Mouse (Mus musculus) regulatory T cell (primary cell): ENCODE measurements at regions not wholly inside any gene's neighbourhood (a gene's known extent, or its start where the extent isn't known, plus 50 kb on each side); places are given as distances from the start of the nearest gene placed in this dataset.

Source experiments
- in situ Hi-C: fragments of 300-600 bp; cut with MboI, MseI; formaldehyde crosslinking; loops from one replicate; pipeline ENCODE4 v1.15.1; 2025; ENCODE audit warnings: high pct_unique_total_duplicates

- in situ Hi-C loops, result no loop called here
Observed at GRCm38 (mm10) chr11:8377301-8377700, 287.0 kb downstream of the Tns3 start.

- in situ Hi-C loops, result no loop called here
Observed at GRCm38 (mm10) chr11:8365545-8365944, 298.8 kb downstream of the Tns3 start.

DNA sequence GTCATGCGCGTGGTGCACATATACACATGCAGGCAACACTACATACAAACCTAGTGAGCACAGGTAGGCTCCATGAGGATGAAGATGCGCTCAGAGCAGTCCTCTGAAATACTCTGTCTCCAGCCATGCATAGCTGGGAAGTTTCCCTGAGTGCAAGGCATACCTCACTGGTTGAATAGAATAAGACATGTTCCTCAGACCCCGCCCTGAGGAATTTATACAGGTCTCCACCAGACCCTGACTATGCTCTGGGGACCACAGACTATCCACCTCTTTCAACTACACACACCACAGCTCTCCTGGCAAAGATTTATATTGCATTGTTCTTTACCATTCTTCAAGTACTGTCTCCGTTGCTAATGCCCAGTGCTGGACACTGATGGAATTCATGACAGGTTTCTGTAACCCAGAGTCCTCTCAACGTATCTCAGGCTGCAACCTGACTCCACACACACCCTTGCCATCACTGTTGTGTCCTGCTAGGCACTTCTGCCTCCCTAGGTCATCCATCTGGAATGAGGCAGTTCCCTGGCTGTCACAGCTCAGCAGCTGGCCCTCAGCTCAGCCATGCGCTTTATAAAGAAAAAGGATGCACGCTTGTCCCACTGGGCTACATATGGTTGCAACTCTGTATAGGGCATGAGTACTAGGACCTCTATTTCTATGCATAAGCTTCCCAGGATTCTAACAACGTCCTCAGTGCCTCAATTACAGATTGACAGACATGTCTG, 299.5 kb downstream of the Tns3 start:
- in situ Hi-C loops, result no loop called here

- in situ Hi-C loops, result no loop called here
Observed at GRCm38 (mm10) chr11:8344938-8345337, 319.4 kb downstream of the Tns3 start.

DNA sequence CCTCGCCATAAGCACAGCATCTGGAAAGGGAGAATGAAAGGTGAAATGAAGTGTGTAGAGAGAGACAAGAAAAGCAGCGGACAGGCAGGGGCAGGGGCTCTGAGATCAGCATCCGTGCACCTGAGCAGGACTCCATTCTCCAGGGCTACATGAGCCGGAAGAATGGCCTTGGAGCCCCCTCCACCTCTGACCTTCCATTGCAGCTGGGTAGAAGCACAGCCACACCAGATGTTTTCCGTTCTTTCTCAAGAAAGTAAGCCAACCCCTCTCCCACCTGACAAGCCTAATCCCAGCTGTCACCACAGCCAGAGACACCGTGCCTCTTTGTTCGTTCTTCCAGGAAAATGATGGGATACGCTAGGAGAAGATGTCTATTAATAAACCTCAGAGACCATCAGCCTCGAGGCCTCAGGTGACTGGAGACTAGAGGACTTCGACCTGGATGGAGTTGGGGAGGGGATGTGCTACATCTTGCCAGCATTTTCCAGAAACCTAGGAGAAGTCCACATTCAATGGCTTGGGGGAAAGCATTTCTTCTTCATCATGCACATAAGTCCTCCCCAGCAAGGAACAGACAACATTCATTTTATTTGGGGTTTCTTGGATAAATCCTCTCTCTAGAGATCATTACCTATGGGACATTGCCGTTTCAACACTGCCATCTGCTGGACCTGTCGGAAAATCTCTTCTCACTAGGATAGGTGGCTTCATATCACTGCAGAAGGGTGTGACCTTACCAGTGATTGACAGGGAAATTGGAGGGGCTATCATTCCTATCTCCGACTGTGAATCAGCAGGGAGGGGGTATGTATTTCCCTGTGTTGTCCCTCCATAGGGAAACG, 361.8 kb downstream of the Tns3 start:
- in situ Hi-C loops, result loop anchor here (10.0 kb wide), 1 partner anchor 1098 kb away; no protein-coding TSS in a partner anchor

DNA sequence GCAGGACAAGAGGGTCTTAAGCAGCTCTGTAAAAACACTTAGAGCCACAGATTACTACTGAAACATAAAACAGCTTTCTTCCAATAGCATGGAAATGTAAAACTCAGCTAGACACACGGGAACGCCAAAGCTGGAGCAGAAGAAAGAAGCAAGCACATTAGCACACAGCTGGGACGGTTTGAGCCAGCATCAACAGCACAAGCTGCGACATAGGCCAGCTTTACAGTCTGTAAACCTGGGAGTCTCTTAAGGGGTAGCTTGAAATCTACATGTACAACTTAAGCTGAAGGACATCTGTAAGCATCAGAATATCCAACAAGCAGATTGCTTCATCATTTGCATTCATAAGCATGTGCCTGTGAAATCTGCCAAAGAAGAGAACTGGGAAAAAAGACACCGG, 366.9 kb downstream of the Tns3 start:
- in situ Hi-C loops, result no loop called here

DNA sequence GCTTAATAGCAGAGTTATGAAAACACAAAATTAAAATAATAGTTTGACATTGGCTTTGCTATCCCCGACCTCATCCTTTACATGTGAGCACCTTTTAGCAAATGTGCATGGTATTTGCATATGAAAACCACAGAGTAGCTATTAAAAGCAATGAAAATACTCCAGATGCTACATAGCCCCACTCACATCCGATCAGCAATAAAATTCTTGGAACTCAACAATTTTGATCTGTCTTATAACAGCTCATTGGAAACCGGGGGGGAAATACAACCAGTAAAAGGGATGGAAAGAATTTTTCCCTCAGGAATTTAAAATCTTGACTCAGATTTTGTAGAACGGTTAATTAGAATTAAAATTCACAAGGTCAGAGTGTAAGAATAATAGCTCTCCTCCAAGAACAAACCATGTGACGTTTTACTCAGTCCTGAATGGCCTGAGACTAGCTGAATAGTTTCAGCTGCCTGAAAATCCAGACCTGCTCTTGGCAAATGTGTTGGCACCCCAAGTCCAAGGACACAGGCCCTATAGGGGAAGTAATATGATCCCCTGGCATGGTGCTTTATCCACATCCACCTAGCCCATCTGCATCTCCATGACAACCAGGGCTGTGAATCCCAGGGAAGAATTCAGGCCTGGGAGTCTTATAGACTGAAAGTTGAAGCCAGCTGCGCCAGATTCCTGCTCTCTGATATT, 370.9 kb downstream of the Tns3 start:
- in situ Hi-C loops, result no loop called here

DNA sequence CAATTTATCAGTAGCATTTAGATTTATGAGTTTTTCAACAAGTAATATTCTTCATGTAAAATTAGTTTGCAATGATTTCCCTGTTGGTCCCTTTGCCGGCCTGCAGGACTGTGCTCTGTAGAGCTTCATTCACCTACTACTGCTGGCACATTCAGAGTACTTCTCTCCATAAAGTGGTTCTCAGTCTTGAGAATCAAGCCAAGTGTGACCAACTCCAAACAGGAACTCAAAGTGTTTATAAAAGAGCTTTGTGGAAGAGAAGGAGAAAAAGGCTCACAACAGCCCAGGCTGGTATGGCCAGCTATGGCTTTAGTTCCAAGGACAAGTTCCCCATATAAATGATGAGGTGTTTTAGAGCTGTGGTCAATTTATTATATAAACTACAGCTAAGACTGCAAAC, 379.1 kb downstream of the Tns3 start:
- in situ Hi-C loops, result no loop called here

DNA sequence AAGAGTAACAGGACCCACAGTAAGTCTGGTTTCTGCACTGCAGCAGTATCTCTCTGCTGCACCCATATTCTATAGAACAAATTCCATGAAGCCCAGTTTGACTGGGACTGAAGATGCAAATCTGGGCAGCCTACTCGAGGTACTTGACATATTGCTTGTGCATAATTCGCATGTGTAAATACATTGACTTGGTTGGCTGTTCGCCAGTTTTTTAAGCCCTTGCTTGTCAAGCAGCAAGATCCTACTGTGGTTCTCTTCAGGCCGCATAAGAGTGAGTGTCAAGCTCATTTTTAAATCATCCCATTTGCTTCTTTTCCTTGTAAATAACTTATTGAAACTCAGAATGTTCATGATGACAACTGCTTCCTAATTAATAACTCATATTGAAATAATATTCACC, 389.1 kb downstream of the Tns3 start:
- in situ Hi-C loops, result no loop called here

DNA sequence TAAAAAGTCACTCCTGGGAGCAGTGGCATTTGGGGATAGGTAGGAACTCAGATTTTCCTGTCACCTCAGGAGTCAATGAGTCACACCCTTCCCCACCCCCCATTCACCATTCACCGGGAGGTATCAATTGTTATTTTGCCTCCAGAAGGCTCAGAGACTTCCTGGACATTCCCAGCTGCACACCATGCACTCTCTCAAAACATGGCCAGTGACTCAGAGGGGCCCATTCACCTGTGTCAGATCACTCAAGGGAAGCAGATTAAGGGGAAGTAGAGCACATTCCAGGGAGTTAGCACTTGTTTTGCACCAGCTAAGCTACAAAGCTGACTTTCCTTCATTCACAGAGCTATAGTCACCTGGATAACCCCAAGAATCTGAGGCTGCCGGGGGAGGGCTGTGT, 395.2 kb downstream of the Tns3 start:
- in situ Hi-C loops, result no loop called here

DNA sequence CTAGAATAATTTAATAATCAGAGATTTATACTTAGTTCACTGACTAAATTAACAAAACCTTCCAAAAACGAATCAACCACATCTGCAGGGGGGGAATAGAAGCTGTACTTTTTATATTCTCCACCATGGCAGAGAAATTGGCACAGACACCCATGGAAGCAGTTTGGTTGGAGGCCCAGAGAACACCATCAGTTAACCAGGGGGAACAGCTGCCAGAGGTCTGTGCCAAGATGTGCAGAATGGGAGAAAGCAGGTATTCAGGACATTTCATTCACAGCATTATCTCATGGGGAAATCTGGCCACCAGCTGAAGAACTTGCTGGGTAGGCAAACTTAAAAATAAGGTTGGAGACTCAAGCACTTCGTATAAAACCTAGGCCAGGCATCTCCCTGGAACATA, 410.3 kb downstream of the Tns3 start:
- in situ Hi-C loops, result no loop called here

GRCm38 (mm10) chr11:8251360-8251759, 413.0 kb downstream of the Tns3 start:
- in situ Hi-C loops, result no loop called here

DNA sequence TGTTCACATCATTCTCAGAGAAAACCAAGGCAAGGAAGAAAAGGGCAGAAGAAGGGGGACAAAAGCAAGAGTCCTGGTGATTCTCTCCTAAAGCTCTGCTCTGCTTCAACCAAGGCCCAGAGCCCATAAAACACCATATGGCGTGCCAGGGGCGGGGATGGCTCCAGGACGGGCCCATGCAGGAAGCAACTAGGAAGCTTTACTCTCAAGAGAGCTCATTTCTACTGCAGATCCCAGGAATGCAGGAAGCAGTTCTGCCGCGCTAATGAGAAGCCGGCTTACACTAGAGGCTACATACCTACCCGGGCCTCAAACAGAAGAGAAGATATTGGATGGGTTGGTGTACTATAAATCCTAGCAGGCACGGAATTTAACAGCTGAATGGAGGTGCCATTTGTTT, 414.9 kb downstream of the Tns3 start:
- in situ Hi-C loops, result no loop called here

DNA sequence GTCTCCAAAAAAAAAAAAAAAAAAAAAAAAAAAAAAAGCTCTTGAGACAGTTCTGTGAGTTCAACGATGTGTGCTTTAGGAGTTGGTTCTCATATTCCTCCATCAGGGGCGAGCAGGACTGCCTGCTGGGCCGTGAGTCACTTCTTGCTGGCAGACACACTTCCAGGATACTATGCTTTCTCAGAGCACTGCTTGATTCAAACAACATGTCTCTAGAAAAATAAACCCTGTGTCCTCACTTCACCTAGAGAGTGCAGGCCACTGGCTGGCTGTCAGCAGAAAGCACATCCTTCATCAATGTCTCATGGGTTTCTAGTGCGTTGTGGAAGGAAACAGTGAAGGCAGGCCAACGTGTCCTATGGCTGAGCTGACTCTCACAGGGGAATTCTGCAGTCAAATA, 416.8 kb downstream of the Tns3 start:
- in situ Hi-C loops, result no loop called here

DNA sequence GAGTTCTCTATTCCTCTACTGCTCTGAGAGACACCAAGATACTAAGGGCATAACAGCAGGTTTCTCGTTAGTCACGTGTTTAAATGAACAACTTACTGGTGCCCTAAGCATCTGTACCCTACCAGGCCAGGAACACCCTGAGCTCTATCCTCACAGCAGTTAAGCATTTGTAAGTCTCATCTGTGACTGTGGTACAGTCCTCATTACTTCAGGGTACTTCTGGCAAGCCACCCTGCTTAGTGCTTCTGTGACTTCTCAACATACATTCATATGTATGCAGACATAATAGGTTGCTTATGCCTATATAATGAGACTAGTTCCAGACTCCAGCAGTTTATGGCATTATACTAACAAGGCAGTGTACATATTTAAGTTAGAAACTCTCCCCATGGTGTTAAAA, 417.3 kb downstream of the Tns3 start:
- in situ Hi-C loops, result no loop called here

DNA sequence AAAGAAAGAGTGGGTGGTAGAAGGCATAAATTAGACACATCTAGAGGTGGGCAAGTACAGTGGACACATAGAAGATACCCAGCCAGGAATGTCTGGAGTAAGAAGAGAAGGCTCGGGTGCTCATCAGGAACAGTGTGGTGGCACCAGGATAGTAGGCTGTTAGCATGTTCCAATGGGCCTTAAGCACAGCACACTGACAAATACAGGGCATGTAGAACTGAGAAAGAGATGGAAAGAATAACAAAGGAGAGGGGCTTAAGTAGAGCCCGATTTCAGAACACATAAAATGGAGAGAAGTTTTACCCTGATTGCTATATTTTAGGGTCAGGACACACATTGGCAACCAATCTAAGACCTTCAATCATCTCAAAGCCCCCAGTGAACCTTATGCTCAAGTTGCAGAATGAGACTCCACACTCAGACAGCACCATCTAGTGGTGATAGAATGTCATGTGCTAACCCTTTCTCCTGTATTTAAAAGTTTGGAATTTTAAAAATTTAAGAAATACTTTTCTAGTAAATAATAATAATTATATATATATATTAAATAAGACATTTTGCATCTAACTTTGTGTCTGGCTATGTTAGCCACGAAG, 418.8 kb downstream of the Tns3 start:
- in situ Hi-C loops, result no loop called here

DNA sequence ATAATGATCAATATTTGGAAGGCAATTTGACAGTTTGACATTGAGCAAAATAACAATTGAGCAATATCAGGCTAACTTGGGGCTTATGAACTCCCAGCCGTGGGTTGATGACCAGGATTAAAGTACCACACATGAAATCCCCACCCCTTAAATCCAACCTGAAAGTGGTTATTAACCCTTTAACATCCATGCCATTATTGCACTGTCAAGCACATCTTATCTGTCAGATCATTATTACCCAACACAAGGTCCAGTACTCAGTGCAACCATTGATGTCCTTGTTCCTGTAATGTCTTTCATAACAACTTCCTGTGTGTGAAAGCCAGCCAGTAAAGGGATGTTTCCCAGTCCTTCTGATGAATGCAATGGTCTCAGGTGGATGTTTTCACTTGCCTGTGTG, 425.8 kb downstream of the Tns3 start:
- in situ Hi-C loops, result no loop called here

DNA sequence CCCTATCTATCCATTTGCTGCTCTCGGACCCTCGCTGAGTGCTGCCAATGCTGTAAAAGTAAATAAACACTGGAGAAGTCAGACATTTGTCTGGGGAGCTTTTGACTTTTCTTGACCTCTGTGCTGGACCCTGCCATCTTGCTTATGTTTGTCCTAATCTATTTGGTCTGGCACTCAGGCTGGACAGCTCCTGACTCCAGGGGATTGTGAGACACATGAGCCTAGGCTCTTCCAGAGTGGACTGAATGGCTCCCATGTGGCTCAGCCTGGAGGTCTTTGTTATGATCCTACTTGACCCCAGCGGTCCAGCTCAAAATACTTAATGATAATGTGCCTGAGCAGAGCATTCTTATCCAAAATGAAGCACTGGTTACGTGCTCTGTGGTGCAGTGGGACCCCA, 426.8 kb downstream of the Tns3 start:
- in situ Hi-C loops, result no loop called here

- in situ Hi-C loops, result no loop called here
Observed at GRCm38 (mm10) chr11:8236056-8236455, 428.3 kb downstream of the Tns3 start.

- in situ Hi-C loops, result no loop called here
Observed at GRCm38 (mm10) chr11:8232636-8233189, 431.6 kb downstream of the Tns3 start.

DNA sequence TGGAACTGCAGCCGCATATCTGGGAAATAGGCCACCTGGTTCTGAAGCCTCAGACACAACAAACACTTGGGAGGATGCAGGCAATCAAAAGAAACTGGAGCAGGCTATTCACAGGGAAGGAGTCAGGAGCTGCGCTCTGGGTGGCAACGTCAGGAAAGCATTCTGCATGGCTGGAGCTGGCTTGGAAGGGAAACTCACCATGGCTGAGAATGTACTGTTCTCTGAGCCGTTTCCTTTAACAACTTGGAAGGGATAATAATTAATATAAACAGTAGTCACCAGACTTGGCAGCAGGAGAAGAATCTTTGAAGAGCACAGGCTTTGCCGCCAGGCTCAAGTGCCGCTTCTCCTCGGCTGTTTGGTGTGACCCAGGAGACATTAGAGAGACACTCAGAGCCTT, 434.5 kb downstream of the Tns3 start:
- in situ Hi-C loops, result no loop called here
